Mouse (Mus musculus) forebrain, postnatal 0 days (tissue): ENCODE data around the gene Hoxb6. TPM values are rescaled to one million over a fixed set of nuclear protein-coding genes. Genes with fewer than 3 reads are reported as not detected.

Source experiments
- ATAC-seq: fragments of 200-750 bp; cut with Nextera tagmentation; 2 replicates; pipeline ENCODE4 v1.8.0; 2017; ENCODE audit warnings: mild to moderate bottlenecking, moderate library complexity
- DNase-seq: peaks from one replicate; pipeline ENCODE4 v3.0.0-alpha.2; 2015
- H3K27ac ChIP-seq: fragments of 300-500 bp; sonication (generic); 2 replicates; pipeline ENCODE4 v1.5.1; 2014; ENCODE audit warnings: low read depth, mild to moderate bottlenecking, antibody characterized with exemption, low read length, moderate library complexity, mixed read lengths
- H3K27me3 ChIP-seq: fragments of 300-500 bp; sonication (generic); 2 replicates; pipeline ENCODE4 v1.6.1; 2014; ENCODE audit warnings: mild to moderate bottlenecking, low read length, mixed read lengths; ENCODE audit not compliant: insufficient read depth
- H3K36me3 ChIP-seq: fragments of 300-500 bp; sonication (generic); 2 replicates; pipeline ENCODE4 v1.6.1; 2014; ENCODE audit warnings: mild to moderate bottlenecking, moderate library complexity; ENCODE audit not compliant: insufficient read depth
- H3K4me1 ChIP-seq: fragments of 300-500 bp; sonication (generic); 2 replicates; pipeline ENCODE4 v1.6.1; 2014; ENCODE audit warnings: antibody characterized with exemption; ENCODE audit not compliant: insufficient read depth
- H3K4me2 ChIP-seq: fragments of 300-500 bp; sonication (generic); 2 replicates; pipeline ENCODE4 v1.6.1; 2014; ENCODE audit warnings: low read depth, mild to moderate bottlenecking, moderate library complexity
- H3K4me3 ChIP-seq: fragments of 300-500 bp; sonication (generic); 2 replicates; pipeline ENCODE4 v1.5.1; 2014; ENCODE audit warnings: low read depth, low read length, mixed read lengths
- H3K9ac ChIP-seq: fragments of 300-500 bp; sonication (generic); 2 replicates; pipeline ENCODE4 v1.6.1; 2014; ENCODE audit warnings: mild to moderate bottlenecking
- H3K9me3 ChIP-seq: fragments of 300-500 bp; sonication (generic); 2 replicates; pipeline ENCODE4 v1.6.1; 2016; ENCODE audit warnings: low read length
- CTCF ChIP-seq: sonication (generic); IDR thresholded peaks from 2 replicates; pipeline ENCODE4 v1.5.1; 2016; ENCODE audit warnings: antibody characterized with exemption, control low read depth, low read depth
- WGBS: fragments of 180-500 bp; shearing (Covaris S2); extraction: QIAGEN DNeasy Blood & Tissue Kit; methylation state at CpG from one replicate; pipeline ENCODE4 v1.1.7; 2014; 5-methylcytosine and 5-hydroxymethylcytosine counted together
- polyA plus RNA-seq: library from polyadenylated mRNA; unstranded; fragments of >200 nt; fragmentation: Nextera tagmentation; extraction: Ambion mirVana; gene quantifications from 2 replicates; pipeline ENCODE4 v1.2.1, GENCODE M21; 2015
- total RNA-seq: library from RNA; depleted of rRNA; stranded (reverse); fragments of >200 nt; gene quantifications from 2 replicates; pipeline ENCODE4 v1.2.3, GENCODE M21; 2014

The Hoxb6 gene
- total and polyA plus RNA-seq, 2 experiments from 2014 or later, result not detected

DNA sequence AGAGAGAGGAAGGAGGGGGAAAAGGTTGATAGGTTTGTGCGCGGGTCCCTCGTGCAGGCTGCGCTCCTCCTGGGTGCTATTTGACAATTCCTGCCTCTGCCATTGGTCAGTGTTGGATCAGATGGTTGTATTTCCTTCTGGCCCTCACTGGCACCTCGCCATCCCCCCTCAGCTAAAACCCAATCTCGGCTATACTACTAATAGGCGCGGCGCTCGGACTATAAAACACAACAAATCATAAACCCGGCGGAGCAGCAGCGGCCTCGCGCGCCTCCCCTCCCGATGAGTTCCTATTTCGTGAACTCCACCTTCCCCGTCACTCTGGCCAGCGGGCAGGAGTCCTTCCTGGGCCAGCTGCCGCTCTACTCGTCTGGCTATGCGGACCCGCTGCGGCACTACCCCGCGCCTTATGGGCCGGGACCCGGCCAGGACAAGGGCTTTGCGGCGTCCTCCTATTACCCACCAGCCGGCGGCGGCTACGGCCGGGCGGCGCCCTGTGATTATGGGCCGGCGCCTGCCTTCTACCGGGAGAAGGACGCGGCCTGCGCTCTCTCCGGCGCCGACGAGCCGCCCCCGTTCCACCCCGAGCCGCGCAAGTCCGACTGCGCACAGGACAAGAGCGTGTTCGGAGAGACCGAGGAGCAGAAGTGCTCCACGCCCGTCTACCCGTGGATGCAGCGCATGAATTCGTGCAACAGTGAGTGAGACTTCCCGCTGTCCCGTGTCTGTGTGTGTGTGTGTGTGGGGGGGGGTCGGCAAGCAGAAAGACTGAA lies 6.8 kb downstream of the Hoxb6 start:
- H3K27me3 ChIP-seq, result peaks cover 100% of the 10 kb centered on the region
- no peak overlapping the region for H3K4me2 ChIP-seq
- no peak for TF ChIP-seq CTCF
- H3K9me3 ChIP-seq, result no peaks in the 10 kb centered on the region
- H3K27ac ChIP-seq, result no peak overlapping the region
- DNase-seq, result no peak
- no peaks in the 10 kb centered on the region for H3K4me1 ChIP-seq
- H3K36me3 ChIP-seq, result no peaks in the 10 kb centered on the region
- WGBS, result 2% methylated on average over 66 of the region's 66 CpGs
- no peak overlapping the region for H3K9ac ChIP-seq
- no peak overlapping the region for H3K4me3 ChIP-seq
- no peak for ATAC-seq

DNA sequence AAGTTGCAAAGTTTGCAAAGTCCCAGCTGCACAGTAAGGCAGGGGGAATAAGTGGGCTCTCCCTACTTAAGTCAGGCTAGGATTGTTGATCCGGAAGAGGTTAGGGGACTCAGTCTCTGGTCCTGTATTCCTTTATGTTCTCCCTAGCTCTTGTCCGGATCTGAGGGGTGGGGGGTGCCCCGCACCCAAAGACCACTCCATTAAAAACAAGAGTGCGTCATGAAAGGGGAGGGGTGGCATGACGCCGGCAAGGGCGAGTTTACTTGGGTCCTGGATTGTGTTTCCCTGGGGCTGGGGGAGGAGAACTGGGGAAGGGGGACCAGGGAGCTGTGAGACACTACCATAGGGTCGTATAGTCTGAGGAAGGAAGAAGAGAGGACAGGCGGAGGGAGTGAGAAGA lies 7.5 kb downstream of the Hoxb6 start:
- Histone ChIP-seq H3K4me3 (no peak overlapping the region), H3K9ac (no peak overlapping the region), H3K4me2 (no peak overlapping the region), H3K4me1 (no peaks in the 10 kb centered on the region), H3K27me3 (peaks cover 100% of the 10 kb centered on the region), H3K36me3 (no peaks in the 10 kb centered on the region), H3K9me3 (no peaks in the 10 kb centered on the region), H3K27ac (no peak overlapping the region)
- WGBS, result under 1% methylated on average over 9 of the region's 9 CpGs
- ATAC-seq, result no peak
- DNase-seq, result no peak
- no peak for TF ChIP-seq CTCF

DNA sequence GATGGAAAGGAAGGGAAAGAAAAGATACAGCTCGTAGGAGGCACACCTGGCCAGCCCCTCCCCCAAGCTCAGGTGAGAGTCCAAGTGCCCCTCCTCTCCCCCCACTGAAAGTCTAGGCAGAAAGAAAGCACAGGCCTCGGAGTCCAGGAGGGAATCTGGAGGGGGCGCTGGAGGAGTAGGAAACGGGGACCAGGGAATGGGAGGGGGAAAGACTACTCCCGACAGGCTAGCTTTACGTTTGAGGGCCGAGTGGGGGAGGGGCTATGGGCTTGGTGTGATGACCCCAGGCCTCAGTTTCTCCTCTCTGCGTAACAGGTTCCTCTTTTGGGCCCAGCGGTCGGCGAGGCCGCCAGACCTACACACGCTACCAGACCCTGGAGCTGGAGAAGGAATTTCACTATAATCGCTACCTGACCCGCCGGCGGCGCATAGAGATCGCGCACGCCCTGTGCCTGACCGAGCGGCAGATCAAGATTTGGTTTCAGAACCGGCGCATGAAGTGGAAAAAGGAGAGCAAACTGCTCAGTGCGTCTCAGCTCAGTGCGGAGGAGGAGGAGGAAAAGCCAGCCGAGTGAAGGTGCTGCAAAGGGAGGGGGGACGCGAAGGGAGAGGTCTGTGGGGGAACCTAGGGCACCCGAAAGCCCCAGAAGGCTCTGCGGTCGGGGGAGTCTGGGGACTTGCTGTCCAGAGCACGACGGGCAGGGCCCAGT lies 8.2 kb downstream of the Hoxb6 start:
- Histone ChIP-seq H3K36me3 (no peaks in the 10 kb centered on the region), H3K4me3 (no peak overlapping the region), H3K9me3 (no peaks in the 10 kb centered on the region), H3K4me1 (no peaks in the 10 kb centered on the region), H3K27ac (no peak overlapping the region), H3K27me3 (peaks cover 100% of the 10 kb centered on the region), H3K4me2 (no peak overlapping the region), H3K9ac (no peak overlapping the region)
- no peak for DNase-seq
- no peak for TF ChIP-seq CTCF
- 2% methylated on average over 34 of the region's 35 CpGs for WGBS
- no peak for ATAC-seq

DNA sequence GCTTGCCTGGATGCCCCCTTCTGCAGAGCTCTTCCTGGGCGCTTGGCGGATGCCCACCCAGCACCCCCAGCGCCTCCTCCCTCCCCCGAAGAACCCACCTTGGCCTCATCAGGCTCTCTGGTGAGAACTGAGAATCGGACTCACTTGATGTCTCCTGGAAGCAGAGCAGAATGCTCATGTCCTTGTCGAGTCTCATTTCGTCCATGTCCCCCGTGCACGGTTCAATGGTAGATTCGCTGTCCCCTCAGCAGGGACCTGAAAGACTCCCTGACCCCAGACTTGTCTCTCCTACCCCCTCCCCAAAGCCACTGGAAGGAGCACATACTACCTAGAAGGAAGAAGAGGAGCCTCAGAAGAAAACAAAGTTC lies 8.8 kb downstream of the Hoxb6 start:
- WGBS, result 8% methylated on average over 10 of the region's 10 CpGs
- TF ChIP-seq CTCF, result no peak
- no peak for DNase-seq
- Histone ChIP-seq H3K36me3 (no peaks in the 10 kb centered on the region), H3K4me1 (no peaks in the 10 kb centered on the region), H3K27ac (no peak overlapping the region), H3K4me2 (no peak overlapping the region), H3K27me3 (peaks cover 100% of the 10 kb centered on the region), H3K9ac (no peak overlapping the region), H3K9me3 (no peaks in the 10 kb centered on the region), H3K4me3 (no peak overlapping the region)
- ATAC-seq, result no peak

DNA sequence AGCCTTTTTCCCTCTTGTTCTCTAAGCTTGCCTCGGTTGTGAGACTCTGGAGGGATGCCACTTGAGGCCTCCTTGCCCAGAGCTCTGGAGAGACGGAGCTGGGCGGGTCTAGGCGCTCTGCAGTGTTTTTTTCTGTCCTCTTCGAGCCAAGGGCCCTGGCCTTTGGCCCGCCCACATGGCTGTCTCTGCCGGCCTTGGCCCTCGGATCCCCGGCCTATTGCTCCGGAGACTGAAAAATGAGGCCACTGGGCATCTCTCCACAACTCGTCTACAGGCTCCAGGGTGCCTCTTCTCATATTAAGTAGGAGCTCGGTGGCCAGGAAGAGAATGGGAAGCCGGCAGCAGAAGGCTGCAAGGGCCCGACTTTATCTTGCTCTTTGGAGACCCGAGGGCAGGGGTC lies 9.6 kb downstream of the Hoxb6 start:
- H3K9me3 ChIP-seq, result no peaks in the 10 kb centered on the region
- H3K4me2 ChIP-seq, result no peak overlapping the region
- H3K4me3 ChIP-seq, result no peak overlapping the region
- H3K4me1 ChIP-seq, result no peaks in the 10 kb centered on the region
- no peak for TF ChIP-seq CTCF
- ATAC-seq (no peak), DNase-seq (no peak)
- H3K27me3 ChIP-seq, result peaks cover 100% of the 10 kb centered on the region
- no peak overlapping the region for H3K9ac ChIP-seq
- no peaks in the 10 kb centered on the region for H3K36me3 ChIP-seq
- WGBS, result 2% methylated on average over 15 of the region's 15 CpGs
- no peak overlapping the region for H3K27ac ChIP-seq

DNA sequence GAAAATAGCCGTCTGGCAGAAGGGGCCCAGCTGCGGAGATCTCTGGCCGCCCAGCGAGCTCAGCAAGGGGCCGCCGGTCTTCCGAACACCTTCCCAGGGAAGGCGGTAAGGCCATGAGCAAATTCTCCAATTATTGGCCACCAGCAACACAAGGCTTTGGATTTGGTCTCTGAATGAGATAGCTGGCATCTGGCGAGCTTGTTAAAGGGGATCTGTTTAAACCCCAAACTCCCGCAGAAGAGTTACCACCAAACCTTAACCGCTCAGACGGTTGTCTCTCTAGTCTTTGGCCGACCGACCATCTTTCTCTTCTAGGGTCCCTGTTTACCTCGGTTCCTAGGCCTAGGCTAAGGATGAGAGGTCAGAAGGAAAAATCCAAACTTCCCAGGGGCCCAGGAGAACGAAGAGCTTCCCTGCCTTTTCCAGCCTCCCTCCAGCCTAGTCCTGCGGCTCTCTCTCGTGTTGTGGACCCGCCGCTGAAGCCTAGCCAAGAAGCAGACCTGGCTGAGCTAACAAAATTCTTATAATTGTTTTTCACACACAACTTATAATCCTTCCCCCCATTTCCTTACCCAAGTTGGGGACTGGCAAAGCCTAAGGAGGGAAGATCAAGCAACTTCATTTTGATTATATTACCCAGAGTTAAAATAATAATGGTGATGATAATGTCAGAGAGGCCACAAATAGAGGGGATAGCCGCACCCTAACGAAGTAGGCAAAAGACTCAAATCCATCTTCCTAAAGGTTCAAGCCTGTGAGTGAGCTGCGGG lies 10.3 kb downstream of the Hoxb6 start:
- 4% methylated on average over 23 of the region's 23 CpGs for WGBS
- no peak overlapping the region for H3K4me3 ChIP-seq
- ATAC-seq, result no peak
- H3K27ac ChIP-seq, result no peak overlapping the region
- H3K9ac ChIP-seq, result no peak overlapping the region
- no peaks in the 10 kb centered on the region for H3K36me3 ChIP-seq
- H3K4me1 ChIP-seq, result no peaks in the 10 kb centered on the region
- peaks cover 100% of the 10 kb centered on the region for H3K27me3 ChIP-seq
- H3K9me3 ChIP-seq, result no peaks in the 10 kb centered on the region
- DNase-seq, result no peak
- H3K4me2 ChIP-seq, result no peak overlapping the region
- no peak for TF ChIP-seq CTCF
